Mouse (Mus musculus) hindbrain, postnatal 0 days (tissue): ENCODE results near the gene Prdm9. TPM values are rescaled to one million over a fixed set of nuclear protein-coding genes. Genes with fewer than 3 reads are reported as not detected.

ENCODE experiments used
- ATAC-seq: fragments of 200-750 bp; cut with Nextera tagmentation; 2 replicates; pipeline ENCODE4 v1.8.0; 2017; ENCODE audit warnings: mild to moderate bottlenecking, moderate TSS enrichment, moderate library complexity
- DNase-seq: peaks from one replicate; pipeline ENCODE4 v3.0.0-alpha.2; 2015; ENCODE audit warnings: low spot score
- H3K27ac ChIP-seq: fragments of 300-500 bp; sonication (generic); 2 replicates; pipeline ENCODE4 v1.5.1; 2014; ENCODE audit warnings: mild to moderate bottlenecking
- H3K27me3 ChIP-seq: fragments of 300-500 bp; sonication (generic); 2 replicates; pipeline ENCODE4 v1.6.1; 2014; ENCODE audit warnings: low read length, mixed read lengths; ENCODE audit not compliant: insufficient read depth
- H3K36me3 ChIP-seq: fragments of 300-500 bp; sonication (generic); 2 replicates; pipeline ENCODE4 v1.6.1; 2014; ENCODE audit warnings: low read length, mixed read lengths; ENCODE audit not compliant: insufficient read depth
- H3K4me1 ChIP-seq: fragments of 300-500 bp; sonication (generic); 2 replicates; pipeline ENCODE4 v1.6.1; 2014; ENCODE audit warnings: antibody characterized with exemption, low read length, mixed read lengths; ENCODE audit not compliant: insufficient read depth
- H3K4me2 ChIP-seq: fragments of 300-500 bp; sonication (generic); 2 replicates; pipeline ENCODE4 v1.6.1; 2014; ENCODE audit warnings: low read depth, mild to moderate bottlenecking, low read length, moderate library complexity, mixed read lengths
- H3K4me3 ChIP-seq: fragments of 300-500 bp; sonication (generic); 2 replicates; pipeline ENCODE4 v1.5.1; 2014; ENCODE audit warnings: low read length
- H3K9ac ChIP-seq: fragments of 300-500 bp; sonication (generic); replicated peaks from 2 replicates; pipeline ENCODE4 v1.6.1; 2014; ENCODE audit warnings: mild to moderate bottlenecking, low read length, moderate library complexity, mixed read lengths
- H3K9me3 ChIP-seq: fragments of 300-500 bp; sonication (generic); 2 replicates; pipeline ENCODE4 v1.6.1; 2016; ENCODE audit warnings: low read length, mixed read lengths
- CTCF ChIP-seq: IDR thresholded peaks from 2 replicates; pipeline ENCODE4 v1.5.1; 2016; ENCODE audit warnings: antibody characterized with exemption, control low read depth, low read depth
- WGBS: fragments of 180-500 bp; shearing (Covaris S2); extraction: QIAGEN DNeasy Blood & Tissue Kit; methylation state at CpG from one replicate; pipeline ENCODE4 v1.1.7; 2014; 5-methylcytosine and 5-hydroxymethylcytosine counted together
- polyA plus RNA-seq: library from polyadenylated mRNA; unstranded; fragments of >200 nt; fragmentation: Nextera tagmentation; extraction: Ambion mirVana; gene quantifications from 2 replicates; pipeline ENCODE4 v1.2.1, GENCODE M21; 2015
- total RNA-seq: library from RNA; depleted of rRNA; stranded (reverse); fragments of >200 nt; gene quantifications from 2 replicates; pipeline ENCODE4 v1.2.3, GENCODE M21; 2014; rRNA removed

Prdm9 gene
- 0.94 and 1.2 TPM in 2 replicates for total RNA-seq
- polyA plus RNA-seq = 0.76 and 1.2 TPM in 2 replicates

- Histone ChIP-seq H3K27me3 (no peaks in the 10 kb centered on the region), H3K27ac (peak within 1 kb of the TSS; percentile 94), H3K4me2 (peak within 1 kb of the TSS; percentile 93), H3K36me3 (no peaks in the 10 kb centered on the region), H3K9me3 (no peaks in the 10 kb centered on the region), H3K4me3 (peak within 1 kb of the TSS; percentile 56), H3K9ac (peak within 1 kb of the TSS; percentile 69), H3K4me1 (no peaks in the 10 kb centered on the region; the same call in 1 of the 2 replicates)
- DNase-seq (peak; percentile 98), ATAC-seq (peak; percentile 100)
- no peak for TF ChIP-seq CTCF
- WGBS = under 1% methylated on average over 43 of the region's 43 CpGs
These were observed at the start of gene Prdm9 for GRCm38 (mm10) chr17:15564014-15564927. Gene Prdm9 (minus strand): TSS chr17:15564354.

- no peak overlapping the region for H3K4me3 ChIP-seq
- no peaks in the 10 kb centered on the region for H3K9me3 ChIP-seq
- H3K27me3 ChIP-seq = no peaks in the 10 kb centered on the region
- no peak overlapping the region for H3K27ac ChIP-seq
- 86% methylated on average over 9 of the region's 11 CpGs for WGBS
- ATAC-seq = no peak
- H3K36me3 ChIP-seq = no peaks in the 10 kb centered on the region
- no peak for TF ChIP-seq CTCF
- no peaks in the 10 kb centered on the region for H3K4me1 ChIP-seq
- DNase-seq = no peak
- H3K4me2 ChIP-seq = no peak overlapping the region
- H3K9ac ChIP-seq = no peak overlapping the region
These were observed 35.3 kb upstream of the Prdm9 start for GRCm38 (mm10) chr17:15599496-15599895.

GRCm38 (mm10) chr17:15591216-15591881 is 27.2 kb upstream of the Prdm9 start:
- ATAC-seq = no peak
- H3K36me3 ChIP-seq = no peaks in the 10 kb centered on the region
- no peak overlapping the region for H3K9ac ChIP-seq
- no peaks in the 10 kb centered on the region for H3K9me3 ChIP-seq
- no peak for DNase-seq
- 83% methylated on average over 7 of the region's 7 CpGs for WGBS
- H3K27me3 ChIP-seq = no peaks in the 10 kb centered on the region
- H3K27ac ChIP-seq = no peak overlapping the region
- no peaks in the 10 kb centered on the region for H3K4me1 ChIP-seq
- TF ChIP-seq CTCF = no peak
- no peak overlapping the region for H3K4me3 ChIP-seq
- no peak overlapping the region for H3K4me2 ChIP-seq

- H3K27me3 ChIP-seq = no peaks in the 10 kb centered on the region
- TF ChIP-seq CTCF = no peak
- H3K4me1 ChIP-seq = no peaks in the 10 kb centered on the region
- no peak overlapping the region for H3K27ac ChIP-seq
- no peak overlapping the region for H3K4me2 ChIP-seq
- WGBS = 77% methylated on average over 2 of the region's 2 CpGs
- ATAC-seq (no peak), DNase-seq (no peak)
- no peaks in the 10 kb centered on the region for H3K36me3 ChIP-seq
- H3K9ac ChIP-seq = no peak overlapping the region
- no peak overlapping the region for H3K4me3 ChIP-seq
- H3K9me3 ChIP-seq = no peaks in the 10 kb centered on the region
These were observed 24.0 kb upstream of the Prdm9 start for GRCm38 (mm10) chr17:15588116-15588515.

GRCm38 (mm10) chr17:15585691-15586090 is 21.5 kb upstream of the Prdm9 start:
- WGBS = 34% methylated on average over 4 of the region's 4 CpGs
- Histone ChIP-seq H3K4me2 (no peak overlapping the region), H3K4me3 (no peak overlapping the region), H3K9ac (no peak overlapping the region), H3K27me3 (no peaks in the 10 kb centered on the region), H3K36me3 (no peaks in the 10 kb centered on the region), H3K27ac (no peak overlapping the region), H3K4me1 (no peaks in the 10 kb centered on the region), H3K9me3 (no peaks in the 10 kb centered on the region)
- ATAC-seq = no peak
- TF ChIP-seq CTCF = peak; percentile 19; the same call in 1 of the 2 replicates
- DNase-seq = peak; percentile 28

GRCm38 (mm10) chr17:15583071-15583470 is 18.9 kb upstream of the Prdm9 start:
- no peaks in the 10 kb centered on the region for H3K9me3 ChIP-seq
- no peak overlapping the region for H3K27ac ChIP-seq
- H3K4me3 ChIP-seq = no peak overlapping the region
- no peaks in the 10 kb centered on the region for H3K27me3 ChIP-seq
- no peak for TF ChIP-seq CTCF
- no peak for DNase-seq
- H3K9ac ChIP-seq = no peak overlapping the region
- no peak overlapping the region for H3K4me2 ChIP-seq
- ATAC-seq = no peak
- WGBS = 89% methylated on average over 7 of the region's 7 CpGs
- no peaks in the 10 kb centered on the region for H3K4me1 ChIP-seq
- H3K36me3 ChIP-seq = no peaks in the 10 kb centered on the region

- DNase-seq (no peak), ATAC-seq (no peak)
- H3K36me3 ChIP-seq = no peaks in the 10 kb centered on the region
- no peak overlapping the region for H3K9ac ChIP-seq
- no peaks in the 10 kb centered on the region for H3K27me3 ChIP-seq
- no peaks in the 10 kb centered on the region for H3K9me3 ChIP-seq
- no peak overlapping the region for H3K27ac ChIP-seq
- H3K4me1 ChIP-seq = no peaks in the 10 kb centered on the region
- H3K4me3 ChIP-seq = no peak overlapping the region
- no peak for TF ChIP-seq CTCF
- 94% methylated on average over 2 of the region's 2 CpGs for WGBS
- no peak overlapping the region for H3K4me2 ChIP-seq
These were observed 15.9 kb upstream of the Prdm9 start for GRCm38 (mm10) chr17:15580072-15580447.
